Mouse (Mus musculus) thymus, postnatal 36 days (tissue): ENCODE data around the gene Fcgr1.
"Not testable (repeated sequence)": the region's sequence is repeated elsewhere in the genome, so short reads cannot be mapped to it uniquely, and the experiment has no call there.

Source experiments
- DNase-seq, 2 experiments: peaks; one replicate each; pipeline ENCODE4 v3.0.0; 2022; ENCODE audit warnings: mixed read lengths in 2 of 2

Gene Fcgr1

DNA sequence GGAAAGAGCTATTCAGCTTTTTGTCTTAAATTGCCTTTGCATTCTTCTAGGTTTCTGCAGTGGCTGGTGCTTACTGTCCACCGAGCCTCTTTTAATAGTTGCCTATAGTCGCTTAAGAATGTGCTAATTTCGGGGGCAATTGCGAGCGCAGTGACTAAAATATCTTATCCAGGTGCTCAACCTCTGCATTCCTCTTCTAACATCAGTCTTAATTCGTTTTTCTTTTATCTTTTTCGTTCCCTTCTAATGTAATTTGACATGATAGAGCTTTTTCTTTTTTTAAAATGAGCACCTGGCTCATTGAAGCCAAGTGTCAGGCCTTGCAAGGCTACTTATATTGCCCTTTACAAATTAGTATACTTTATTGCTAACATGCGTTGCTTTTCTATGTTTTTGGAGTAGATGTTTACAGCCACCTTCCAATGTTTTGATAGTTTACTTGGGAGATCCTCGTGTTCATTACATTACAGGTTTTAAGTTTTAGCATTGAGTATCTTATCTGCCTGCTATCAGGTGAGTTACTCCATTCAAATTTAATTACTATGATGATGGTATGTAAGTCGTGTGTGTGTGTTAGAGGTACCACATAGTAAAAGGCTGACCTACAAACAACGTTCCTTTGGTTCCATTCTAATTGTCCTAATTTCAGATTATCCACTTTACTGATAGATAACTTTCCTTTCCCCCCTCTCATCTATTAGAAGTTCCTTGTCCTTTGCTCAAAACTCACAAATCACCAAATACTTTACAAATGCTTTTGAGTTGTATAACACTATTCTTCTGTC is 46.2 kb downstream of the Fcgr1 start:
- DNase-seq, result no peak

DNA sequence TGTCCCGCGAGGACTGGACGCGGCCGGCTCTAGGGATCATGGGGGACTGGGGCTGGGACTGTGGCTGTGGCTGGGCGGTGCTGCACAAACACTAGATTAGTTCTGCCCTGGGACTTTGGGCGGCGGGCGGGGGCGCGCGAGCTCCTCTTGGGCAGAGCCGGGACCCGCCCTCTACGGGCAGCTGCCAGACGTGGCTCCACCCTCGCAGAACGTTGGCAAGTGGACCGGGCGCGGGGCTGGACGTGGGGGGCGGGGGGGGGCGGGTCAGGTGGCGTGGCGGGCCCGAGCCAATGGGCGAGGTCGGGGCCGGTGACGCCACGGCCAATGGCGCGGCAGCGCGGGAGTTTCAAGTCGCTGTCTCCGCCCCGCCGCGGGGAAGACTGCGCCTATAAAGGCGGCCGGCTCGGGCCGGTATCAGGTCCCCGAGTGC is 47.3 kb downstream of the Fcgr1 start, which contains the start of gene Hist2h3c1:
Gene Hist2h3c1 (plus strand): TSS at position 259 of the 430 bp plus-strand sequence.
- DNase-seq, result not testable (repeated sequence)

DNA sequence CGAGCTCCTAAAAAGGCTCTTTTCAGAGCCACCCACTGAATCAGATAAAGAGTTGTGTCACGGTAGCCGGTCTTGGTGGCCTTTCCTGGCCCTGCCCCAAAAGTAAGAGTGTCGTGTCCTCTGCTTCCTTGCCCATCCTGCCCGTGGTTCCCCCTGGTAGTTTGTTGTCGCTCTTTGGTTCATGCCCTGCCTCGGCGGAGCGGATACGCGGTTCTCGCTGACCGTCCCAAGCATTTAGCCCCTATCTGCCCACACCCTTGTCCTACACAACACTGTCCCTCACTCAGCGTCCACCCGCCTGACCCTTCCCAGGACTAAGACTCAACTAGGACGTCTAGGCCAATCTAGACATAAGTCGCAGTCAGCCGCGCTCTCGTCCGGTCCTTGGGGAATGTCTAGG is 47.8 kb downstream of the Fcgr1 start:
- DNase-seq, result peak in 1 of 2 experiments; percentile 20

DNA sequence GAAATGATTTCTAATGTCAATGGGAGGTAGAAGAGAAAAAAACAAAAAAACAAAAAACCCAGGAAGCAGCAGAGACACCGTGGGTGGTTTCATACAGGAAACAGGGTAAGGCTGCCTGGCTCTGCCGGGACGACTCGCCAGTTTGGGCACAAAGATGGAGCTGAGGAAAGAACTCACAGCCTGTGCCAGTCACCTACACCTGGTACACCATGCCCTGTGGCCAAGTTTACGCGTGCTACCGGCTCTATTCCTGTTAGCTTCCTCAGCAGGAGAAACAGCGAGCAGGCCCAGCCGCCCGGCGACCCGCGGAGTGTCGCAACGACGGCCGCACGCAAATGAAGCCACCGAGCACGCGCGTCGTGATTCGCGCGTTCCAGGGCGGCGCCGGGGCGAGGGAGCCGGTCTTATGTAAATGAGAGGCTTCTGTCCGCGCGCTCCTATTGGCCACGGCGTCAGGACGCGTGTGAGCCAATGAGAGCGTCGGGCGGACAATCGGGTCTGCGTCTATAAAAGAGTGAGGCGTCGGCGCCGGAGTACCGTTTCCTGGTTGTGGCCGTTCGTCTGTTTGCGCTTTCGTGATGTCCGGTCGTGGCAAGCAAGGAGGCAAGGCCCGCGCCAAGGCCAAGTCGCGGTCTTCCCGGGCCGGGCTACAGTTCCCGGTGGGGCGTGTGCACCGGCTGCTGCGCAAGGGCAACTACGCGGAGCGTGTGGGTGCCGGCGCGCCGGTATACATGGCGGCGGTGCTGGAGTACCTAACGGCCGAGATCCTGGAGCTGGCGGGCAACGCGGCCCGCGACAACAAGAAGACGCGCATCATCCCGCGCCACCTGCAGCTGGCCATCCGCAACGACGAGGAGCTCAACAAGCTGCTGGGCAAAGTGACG is 48.5 kb downstream of the Fcgr1 start, which contains the start of gene Hist2h2aa1:
Gene Hist2h2aa1 (plus strand): TSS at position 495 of the 884 bp plus-strand sequence.
- peak; percentile 87 to 88 for DNase-seq

DNA sequence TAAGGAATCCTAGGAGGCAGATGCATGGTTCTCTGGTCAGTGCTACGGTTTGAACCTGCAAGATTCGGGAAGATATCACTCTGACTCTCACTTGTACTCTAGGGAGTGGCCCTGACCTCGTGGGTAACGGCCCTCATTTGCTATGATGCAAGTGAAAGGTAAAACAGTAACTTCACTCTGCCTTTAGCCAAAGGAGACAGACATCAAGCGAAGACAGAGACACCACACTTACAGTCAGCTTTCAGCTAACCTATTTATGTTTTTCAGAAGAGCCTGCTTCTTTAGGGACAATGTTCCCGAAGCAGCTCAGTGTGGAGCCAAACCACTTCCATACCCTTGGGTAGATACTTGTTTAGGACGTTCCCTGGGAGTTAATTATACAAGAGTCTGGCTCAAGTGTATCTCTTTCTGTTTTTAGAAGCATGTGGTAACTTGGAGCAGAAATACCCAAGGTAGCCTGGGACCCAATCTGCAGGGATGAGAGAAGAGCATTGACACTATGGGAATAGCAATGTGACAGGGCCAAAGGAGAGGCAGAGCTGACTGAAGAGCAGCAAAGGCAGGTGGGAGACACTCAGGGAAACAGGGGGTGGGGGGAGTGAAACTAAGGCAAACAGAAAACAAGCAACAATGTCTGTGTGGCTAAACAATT is 49.7 kb downstream of the Fcgr1 start:
- DNase-seq, result peak; percentile 19 to 28

DNA sequence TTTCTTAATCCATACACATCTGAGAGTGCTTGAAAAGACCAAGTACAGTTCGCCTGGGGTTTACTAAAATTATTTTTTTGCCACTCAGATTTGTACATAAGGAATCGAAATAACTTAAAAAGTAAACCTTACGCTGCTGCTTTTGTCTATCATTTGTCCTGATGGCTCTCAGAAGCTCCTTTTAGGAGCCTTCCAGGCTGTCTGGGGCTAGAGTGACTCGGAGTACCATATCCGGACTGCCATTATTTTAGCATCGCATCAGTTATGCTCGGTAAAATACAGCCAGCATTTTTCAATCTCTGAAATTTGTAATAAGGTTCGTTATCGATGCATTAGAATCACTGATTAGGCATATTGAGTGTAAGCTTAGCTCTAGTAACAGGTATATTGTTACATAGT is 53.0 kb downstream of the Fcgr1 start:
- DNase-seq, result no peak

DNA sequence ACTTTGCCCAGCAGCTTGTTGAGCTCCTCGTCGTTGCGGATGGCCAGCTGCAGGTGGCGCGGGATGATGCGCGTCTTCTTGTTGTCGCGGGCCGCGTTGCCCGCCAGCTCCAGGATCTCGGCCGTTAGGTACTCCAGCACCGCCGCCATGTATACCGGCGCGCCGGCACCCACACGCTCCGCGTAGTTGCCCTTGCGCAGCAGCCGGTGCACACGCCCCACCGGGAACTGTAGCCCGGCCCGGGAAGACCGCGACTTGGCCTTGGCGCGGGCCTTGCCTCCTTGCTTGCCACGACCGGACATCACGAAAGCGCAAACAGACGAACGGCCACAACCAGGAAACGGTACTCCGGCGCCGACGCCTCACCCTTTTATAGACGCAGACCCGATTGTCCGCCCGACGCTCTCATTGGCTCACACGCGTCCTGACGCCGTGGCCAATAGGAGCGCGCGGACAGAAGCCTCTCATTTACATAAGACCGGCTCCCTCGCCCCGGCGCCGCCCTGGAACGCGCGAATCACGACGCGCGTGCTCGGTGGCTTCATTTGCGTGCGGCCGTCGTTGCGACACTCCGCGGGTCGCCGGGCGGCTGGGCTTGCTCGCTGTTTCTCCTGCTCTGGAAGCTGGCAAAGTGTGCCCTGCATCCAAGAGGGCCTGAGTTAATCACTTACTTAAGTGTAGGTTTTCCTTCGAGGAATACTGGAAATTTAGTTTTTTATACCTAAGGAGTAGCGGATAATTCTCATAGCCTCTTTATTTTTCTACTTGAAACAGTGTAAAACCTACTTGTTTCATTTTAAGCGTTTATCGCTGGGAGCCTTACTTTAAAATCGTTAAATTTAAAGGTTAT is 53.6 kb downstream of the Fcgr1 start, which contains the start of gene Hist2h2aa2:
Gene Hist2h2aa2 (minus strand): TSS at position 328 of the 850 bp plus-strand sequence.
- DNase-seq, result peak; percentile 94 to 95

DNA sequence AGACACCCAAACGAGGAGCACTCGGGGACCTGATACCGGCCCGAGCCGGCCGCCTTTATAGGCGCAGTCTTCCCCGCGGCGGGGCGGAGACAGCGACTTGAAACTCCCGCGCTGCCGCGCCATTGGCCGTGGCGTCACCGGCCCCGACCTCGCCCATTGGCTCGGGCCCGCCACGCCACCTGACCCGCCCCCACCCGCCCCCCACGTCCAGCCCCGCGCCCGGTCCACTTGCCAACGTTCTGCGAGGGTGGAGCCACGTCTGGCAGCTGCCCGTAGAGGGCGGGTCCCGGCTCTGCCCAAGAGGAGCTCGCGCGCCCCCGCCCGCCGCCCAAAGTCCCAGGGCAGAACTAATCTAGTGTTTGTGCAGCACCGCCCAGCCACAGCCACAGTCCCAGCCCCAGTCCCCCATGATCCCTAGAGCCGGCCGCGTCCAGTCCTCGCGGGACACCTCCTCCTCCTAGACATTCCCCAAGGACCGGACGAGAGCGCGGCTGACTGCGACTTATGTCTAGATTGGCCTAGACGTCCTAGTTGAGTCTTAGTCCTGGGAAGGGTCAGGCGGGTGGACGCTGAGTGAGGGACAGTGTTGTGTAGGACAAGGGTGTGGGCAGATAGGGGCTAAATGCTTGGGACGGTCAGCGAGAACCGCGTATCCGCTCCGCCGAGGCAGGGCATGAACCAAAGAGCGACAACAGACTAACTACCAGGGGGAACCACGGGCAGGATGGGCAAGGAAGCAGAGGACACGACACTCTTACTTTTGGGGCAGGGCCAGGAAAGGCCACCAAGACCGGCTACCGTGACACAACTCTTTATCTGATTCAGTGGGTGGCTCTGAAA is 54.6 kb downstream of the Fcgr1 start, which contains the start of gene Hist2h3c2:
Gene Hist2h3c2 (minus strand): TSS at position 174 of the 840 bp plus-strand sequence.
- peak; percentile 33 to 64 for DNase-seq

DNA sequence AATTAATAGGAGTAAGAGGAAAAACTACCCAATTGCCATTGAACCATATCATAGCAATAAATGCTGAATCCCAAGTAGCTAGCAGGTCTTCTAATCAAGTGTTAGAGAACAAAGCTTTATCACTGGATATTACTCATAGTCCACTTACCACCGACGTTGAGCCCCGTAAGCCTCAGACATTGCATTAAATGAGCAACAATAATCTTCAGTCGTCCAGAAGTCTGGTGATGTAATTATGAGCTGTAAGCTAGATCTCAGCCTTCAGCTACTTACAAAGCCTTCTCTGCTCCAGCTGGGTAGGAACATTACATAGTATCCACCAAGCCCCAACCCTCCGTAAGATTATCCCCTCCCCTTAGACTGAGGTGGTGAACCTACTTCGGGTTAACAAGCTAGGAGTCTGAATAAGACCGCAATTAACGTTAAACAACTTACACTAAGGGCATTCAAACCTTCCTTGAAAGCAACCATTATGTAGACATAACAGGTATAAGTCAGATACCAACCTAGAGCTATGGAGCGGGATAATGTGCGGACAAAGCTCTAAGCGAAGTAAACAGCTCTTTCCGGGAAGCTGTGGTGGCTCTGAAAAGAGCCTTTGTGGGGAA is 55.8 kb downstream of the Fcgr1 start:
- DNase-seq, result no peak

DNA sequence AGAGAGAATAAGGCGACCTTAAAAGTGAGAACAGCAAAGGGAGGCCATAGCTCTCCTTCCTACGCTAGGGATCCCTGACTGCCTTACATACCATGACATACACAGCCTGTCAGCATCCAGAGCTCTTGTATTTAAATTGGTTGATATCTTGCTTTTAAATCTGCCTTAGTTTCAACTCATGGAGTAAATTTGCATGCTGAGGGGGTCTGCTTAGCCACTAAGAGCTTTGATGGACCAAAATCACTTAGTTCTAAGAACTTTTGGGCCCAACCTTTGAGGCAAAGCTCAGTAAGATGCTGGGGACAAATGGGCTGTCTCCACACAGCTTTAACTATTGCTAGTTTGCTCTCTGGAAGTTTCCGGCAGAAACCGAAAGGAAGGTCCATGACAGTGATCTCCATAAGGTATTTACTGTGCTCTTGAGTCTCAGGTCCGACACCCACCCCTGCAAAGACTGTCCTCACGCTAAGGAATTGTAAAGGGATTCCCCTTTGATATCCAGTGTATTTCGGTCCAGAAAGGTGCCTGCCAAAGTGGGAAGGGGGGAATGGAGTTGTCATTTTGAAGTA is 56.4 kb downstream of the Fcgr1 start:
- no peak for DNase-seq

DNA sequence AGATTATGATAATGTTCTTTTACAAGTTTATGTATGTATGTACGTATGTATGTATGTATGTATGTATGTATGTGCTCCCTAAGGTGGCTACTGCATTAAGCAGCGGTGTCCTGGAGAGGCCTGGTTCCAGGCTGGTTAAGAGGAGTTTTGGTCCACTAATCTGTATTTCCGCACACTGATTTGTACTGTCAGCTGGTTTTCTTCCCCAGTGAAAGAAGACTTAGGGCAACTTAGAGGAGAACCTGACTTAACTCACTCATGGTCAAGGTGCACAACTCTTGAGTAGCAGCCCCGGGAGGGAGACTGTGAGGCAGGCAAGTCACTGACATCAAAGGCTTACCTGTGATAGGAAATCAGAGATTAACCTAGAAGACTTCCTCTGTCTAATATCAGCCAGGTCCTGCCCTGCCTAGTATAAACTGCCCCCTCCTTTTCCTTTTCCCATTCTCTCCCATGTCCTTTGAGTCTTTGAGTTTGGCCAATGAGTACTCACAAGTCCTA is 56.9 kb downstream of the Fcgr1 start:
- no peak for DNase-seq

DNA sequence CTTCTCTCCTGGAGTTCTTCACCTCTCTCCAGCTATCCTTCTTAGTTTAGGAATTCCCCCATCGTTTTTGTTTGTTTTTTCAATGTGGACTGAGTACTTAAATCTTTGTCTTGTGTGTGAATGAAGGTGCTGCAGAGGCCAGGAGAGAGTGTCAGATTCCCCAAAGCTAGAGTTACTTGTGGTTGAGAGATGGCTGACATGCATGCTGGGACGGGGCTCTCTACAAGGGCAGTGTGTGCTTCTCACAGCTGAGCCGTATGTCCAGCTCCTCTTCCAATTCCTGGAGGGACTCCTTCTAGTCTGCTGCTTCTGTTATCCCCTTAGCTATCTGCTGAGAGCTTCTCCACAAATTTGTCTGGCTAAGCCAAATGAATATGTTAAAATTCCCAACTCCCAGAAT is 57.9 kb downstream of the Fcgr1 start:
- no peak for DNase-seq

DNA sequence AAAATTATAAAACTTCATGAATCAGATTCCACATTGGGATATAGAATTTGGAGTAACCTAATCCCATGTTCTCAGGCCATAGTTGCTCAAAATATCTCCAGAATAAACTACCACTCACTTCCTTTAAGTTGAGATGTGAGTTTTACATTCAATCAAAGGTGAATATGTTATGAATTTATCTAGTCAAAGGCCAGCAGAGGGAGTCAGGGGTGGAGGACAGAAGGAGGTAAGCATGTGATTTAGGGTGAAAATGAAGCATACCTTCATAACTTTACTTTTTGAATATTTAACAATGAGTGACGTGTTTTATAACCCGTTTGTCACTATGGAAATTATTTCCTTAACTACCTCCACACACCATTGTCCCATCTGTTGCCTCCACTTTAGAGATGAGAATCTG is 58.9 kb downstream of the Fcgr1 start:
- DNase-seq, result no peak
